Mouse (Mus musculus): Measurements from ENCODE around the gene Enpp6. TPM values are rescaled to one million over a fixed set of nuclear protein-coding genes. Genes with fewer than 3 reads are reported as not detected.

The Enpp6 gene
- total RNA-seq (2014; rRNA removed; ENCODE audit: low replicate concordance), result 7.7 and 13.0 TPM in 2 replicates
- polyA plus RNA-seq (2015; fragmentation: Nextera tagmentation; extraction: Ambion mirVana), result 5.4 and 5.5 TPM in 2 replicates

DNA sequence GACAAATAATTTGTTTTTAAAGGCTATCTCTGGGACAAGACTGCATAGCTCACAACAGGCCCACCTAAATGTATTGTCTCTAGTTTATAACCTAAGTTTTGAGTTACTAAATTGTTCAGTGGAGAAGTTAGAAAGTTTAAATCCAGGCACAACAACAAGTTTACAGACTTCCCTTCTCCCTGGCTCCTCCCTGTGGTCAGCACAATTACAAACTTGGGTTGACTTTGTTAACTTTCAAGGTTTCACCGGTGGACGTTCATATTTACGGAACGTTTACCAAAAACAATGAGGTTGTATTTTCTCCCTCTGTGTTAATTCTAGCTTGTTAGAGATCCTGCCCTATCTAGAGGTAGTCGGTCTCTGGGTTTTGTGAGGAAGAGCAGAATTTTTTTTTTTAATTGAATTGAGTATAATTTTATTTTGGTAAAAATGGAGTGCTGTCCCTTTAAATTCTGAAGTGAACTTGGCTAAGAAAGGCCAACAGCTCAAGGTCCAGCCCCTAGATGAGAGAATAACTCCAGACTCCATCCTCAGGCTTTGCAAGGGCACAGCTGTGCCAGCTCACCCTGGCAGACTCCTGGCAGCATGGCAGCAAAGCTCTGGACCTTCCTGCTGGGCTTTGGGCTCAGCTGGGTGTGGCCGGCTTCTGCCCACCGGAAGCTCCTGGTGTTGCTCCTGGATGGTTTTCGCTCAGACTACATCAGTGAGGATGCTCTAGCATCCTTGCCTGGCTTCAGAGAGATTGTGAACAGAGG is at the start of gene Enpp6:
Enpp6 (plus strand) TSS at position 502 of the 755 bp plus-strand sequence.
- H3K9me3 ChIP-seq (replicated peaks; ENCODE audit: control insufficient read depth, low read length), result no peaks in the 10 kb centered on the region
- no peak within 1 kb of the TSS for H3K9ac ChIP-seq (replicated peaks; ENCODE audit: low read depth, low read length)
- H3K4me3 ChIP-seq (ENCODE audit: low read depth, low read length), result no peak within 1 kb of the TSS
- no peaks in the 10 kb centered on the region for H3K4me1 ChIP-seq (ENCODE audit: control insufficient read depth, insufficient read depth)
- 78% methylated on average over 8 of the region's 8 CpGs for WGBS
- no peak within 1 kb of the TSS for H3K27ac ChIP-seq (ENCODE audit: low read depth)
- no peak within 1 kb of the TSS for H3K4me2 ChIP-seq (ENCODE audit: low read depth, low read length)
- DNase-seq (ENCODE audit: low spot score) (no peak), ATAC-seq (ENCODE audit: insufficient read depth, low read depth) (no peak)
- TF ChIP-seq CTCF (IDR thresholded peaks at IDR 0.05; ENCODE audit: low read depth) (no peak), EP300 (IDR thresholded peaks at IDR 0.05; ENCODE audit: low read depth) (no peak)
- H3K36me3 ChIP-seq (replicated peaks; ENCODE audit: control insufficient read depth, insufficient read depth, low read length), result no peaks in the 10 kb centered on the region
- H3K27me3 ChIP-seq (ENCODE audit: control insufficient read depth, insufficient read depth, low read length), result no peaks in the 10 kb centered on the region

DNA sequence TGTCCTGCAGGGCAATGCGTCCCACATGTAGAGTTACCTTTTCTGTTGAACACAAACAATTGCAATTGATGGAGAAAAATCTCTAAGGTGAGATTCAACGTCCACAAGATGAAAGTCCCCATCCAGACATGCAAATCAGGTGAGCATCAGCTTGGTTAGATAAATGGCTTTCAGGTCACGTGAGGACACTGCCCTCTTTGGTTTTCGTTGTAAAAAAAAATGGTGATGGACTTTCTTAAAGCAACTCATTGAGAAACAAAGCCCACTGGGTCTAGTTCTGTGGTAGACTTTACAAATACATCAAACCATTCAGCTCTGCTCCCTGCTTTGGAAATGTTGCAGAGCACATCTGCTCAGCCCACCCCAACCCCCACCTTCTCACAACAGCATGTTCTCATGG is 48.5 kb upstream of the Enpp6 start:
- H3K27me3 ChIP-seq (ENCODE audit: control insufficient read depth, insufficient read depth, low read length), result no peaks in the 10 kb centered on the region
- no peaks in the 10 kb centered on the region for H3K9me3 ChIP-seq (replicated peaks; ENCODE audit: control insufficient read depth, low read length)
- ATAC-seq (ENCODE audit: insufficient read depth, low read depth), result no peak
- no peaks in the 10 kb centered on the region for H3K36me3 ChIP-seq (replicated peaks; ENCODE audit: control insufficient read depth, insufficient read depth, low read length)
- no peak overlapping the region for H3K27ac ChIP-seq (ENCODE audit: low read depth)
- no peak overlapping the region for H3K4me2 ChIP-seq (ENCODE audit: low read depth, low read length)
- H3K4me1 ChIP-seq (ENCODE audit: control insufficient read depth, insufficient read depth), result 0 out of 2 replicates have a peak, but pooled peaks cover 4% of the 10 kb centered on the region
- no peak for TF ChIP-seq EP300 (IDR thresholded peaks at IDR 0.05; ENCODE audit: low read depth)
- WGBS, result 76% methylated on average over 4 of the region's 4 CpGs
- DNase-seq (ENCODE audit: low spot score), result no peak
- H3K9ac ChIP-seq (replicated peaks; ENCODE audit: low read depth, low read length), result no peak overlapping the region
- no peak overlapping the region for H3K4me3 ChIP-seq (ENCODE audit: low read depth, low read length)

- ATAC-seq (ENCODE audit: insufficient read depth, low read depth) (peak; percentile 92), DNase-seq (ENCODE audit: low spot score) (peak; percentile 93)
- Histone ChIP-seq H3K27me3 (ENCODE audit: control insufficient read depth, insufficient read depth, low read length) (no peaks in the 10 kb centered on the region), H3K4me3 (ENCODE audit: low read depth, low read length) (no peak overlapping the region), H3K36me3 (replicated peaks; ENCODE audit: control insufficient read depth, insufficient read depth, low read length) (no peaks in the 10 kb centered on the region), H3K4me1 (ENCODE audit: control insufficient read depth, insufficient read depth) (0 out of 2 replicates have a peak, but pooled peaks cover 4% of the 10 kb centered on the region), H3K4me2 (ENCODE audit: low read depth, low read length) (peak overlapping the region; percentile 35; the same call in 1 of the 2 replicates), H3K9me3 (replicated peaks; ENCODE audit: control insufficient read depth, low read length) (no peaks in the 10 kb centered on the region), H3K27ac (ENCODE audit: low read depth) (peak overlapping the region; percentile 84), H3K9ac (replicated peaks; ENCODE audit: low read depth, low read length) (no peak overlapping the region)
- WGBS, result 36% methylated on average over 11 of the region's 11 CpGs
- no peak for TF ChIP-seq CTCF (IDR thresholded peaks at IDR 0.05; ENCODE audit: low read depth)
- TF ChIP-seq EP300 (IDR thresholded peaks at IDR 0.05; ENCODE audit: low read depth), result 0 out of 2 replicates have a peak, but pooled peaks have one; percentile 32
Measured at GRCm38 (mm10) chr8:46941295-46941694, 45.4 kb upstream of the Enpp6 start.

DNA sequence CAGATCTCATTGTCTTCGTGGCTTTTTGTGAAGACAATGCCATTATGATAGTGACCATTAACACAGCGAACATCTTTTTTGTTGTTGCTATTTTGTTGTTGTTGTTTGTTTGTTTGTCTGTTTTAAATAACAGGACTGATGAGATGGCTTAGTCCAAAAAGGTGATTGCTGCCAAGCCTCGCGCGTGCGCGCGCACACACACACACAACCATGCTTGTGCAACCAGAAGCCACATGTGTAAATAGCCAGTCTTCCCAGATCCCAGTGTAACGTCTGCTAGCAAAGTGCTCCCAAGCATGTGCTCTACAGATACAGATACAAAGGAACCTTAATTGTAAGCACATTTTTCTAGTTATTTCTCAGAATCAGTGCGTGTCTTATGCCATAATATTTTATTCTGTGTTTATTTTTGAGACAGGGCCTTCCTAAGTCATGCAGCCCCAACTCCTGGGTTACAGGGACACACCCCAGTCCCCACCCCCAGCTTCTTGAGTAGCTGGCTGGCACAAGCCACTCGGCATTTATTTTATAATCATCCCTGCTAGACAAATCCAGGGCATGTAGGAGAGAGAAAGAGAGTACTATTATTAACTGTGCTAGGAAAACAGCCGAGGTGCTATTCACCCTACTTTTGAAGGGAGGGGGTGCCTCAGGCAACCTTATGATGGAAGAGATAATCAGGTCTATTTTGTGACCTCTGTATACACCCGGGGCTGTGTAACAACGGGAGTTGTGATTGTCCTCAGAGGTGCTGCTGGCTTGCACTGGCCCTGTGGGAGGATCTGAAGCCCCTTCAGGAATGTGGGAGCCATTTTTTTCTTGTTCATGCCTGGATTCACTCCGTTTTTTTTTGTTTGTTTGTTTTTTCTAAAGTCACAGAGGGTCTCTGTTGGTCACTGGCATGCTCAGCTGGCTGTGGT is 44.7 kb upstream of the Enpp6 start:
- no peak for ATAC-seq (ENCODE audit: insufficient read depth, low read depth)
- no peak for TF ChIP-seq CTCF (IDR thresholded peaks at IDR 0.05; ENCODE audit: low read depth)
- no peak for TF ChIP-seq EP300 (IDR thresholded peaks at IDR 0.05; ENCODE audit: low read depth)
- H3K4me3 ChIP-seq (ENCODE audit: low read depth, low read length), result no peak overlapping the region
- peak overlapping the region; percentile 84 for H3K27ac ChIP-seq (ENCODE audit: low read depth)
- 65% methylated on average over 15 of the region's 15 CpGs for WGBS
- no peak for DNase-seq (ENCODE audit: low spot score)
- H3K9ac ChIP-seq (replicated peaks; ENCODE audit: low read depth, low read length), result no peak overlapping the region
- no peaks in the 10 kb centered on the region for H3K27me3 ChIP-seq (ENCODE audit: control insufficient read depth, insufficient read depth, low read length)
- H3K4me2 ChIP-seq (ENCODE audit: low read depth, low read length), result peak overlapping the region; percentile 35; the same call in 1 of the 2 replicates
- H3K9me3 ChIP-seq (replicated peaks; ENCODE audit: control insufficient read depth, low read length), result no peaks in the 10 kb centered on the region
- H3K36me3 ChIP-seq (replicated peaks; ENCODE audit: control insufficient read depth, insufficient read depth, low read length), result no peaks in the 10 kb centered on the region
- 0 out of 2 replicates have a peak, but pooled peaks cover 4% of the 10 kb centered on the region for H3K4me1 ChIP-seq (ENCODE audit: control insufficient read depth, insufficient read depth)

DNA sequence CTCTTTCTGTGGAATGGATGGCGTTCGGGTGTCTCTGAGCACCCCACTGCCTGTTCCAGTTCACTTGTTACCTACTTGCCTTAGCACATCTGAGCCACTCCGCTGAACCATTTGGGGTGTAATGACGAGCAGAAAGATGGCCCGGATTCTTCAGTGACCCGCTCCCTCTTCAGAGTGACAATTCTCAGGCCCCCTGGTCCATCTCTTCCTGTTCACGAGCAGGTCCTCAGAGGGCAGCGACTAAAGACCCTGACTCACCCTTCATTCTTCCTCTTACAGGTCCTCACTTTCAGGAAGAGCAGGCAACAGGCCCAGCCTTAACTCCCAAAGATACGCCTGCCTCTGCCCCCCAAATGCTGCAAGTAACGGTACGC is 44.0 kb upstream of the Enpp6 start:
- no peak overlapping the region for H3K9ac ChIP-seq (replicated peaks; ENCODE audit: low read depth, low read length)
- H3K4me2 ChIP-seq (ENCODE audit: low read depth, low read length), result no peak overlapping the region
- no peaks in the 10 kb centered on the region for H3K36me3 ChIP-seq (replicated peaks; ENCODE audit: control insufficient read depth, insufficient read depth, low read length)
- no peak for ATAC-seq (ENCODE audit: insufficient read depth, low read depth)
- TF ChIP-seq CTCF (IDR thresholded peaks at IDR 0.05; ENCODE audit: low read depth) (no peak), EP300 (IDR thresholded peaks at IDR 0.05; ENCODE audit: low read depth) (no peak)
- DNase-seq (ENCODE audit: low spot score), result no peak
- H3K27ac ChIP-seq (ENCODE audit: low read depth), result 0 out of 2 replicates have a peak overlapping the region, but pooled peaks have one; percentile 84
- no peaks in the 10 kb centered on the region for H3K9me3 ChIP-seq (replicated peaks; ENCODE audit: control insufficient read depth, low read length)
- WGBS, result 88% methylated on average over 11 of the region's 11 CpGs
- H3K4me3 ChIP-seq (ENCODE audit: low read depth, low read length), result no peak overlapping the region
- no peaks in the 10 kb centered on the region for H3K27me3 ChIP-seq (ENCODE audit: control insufficient read depth, insufficient read depth, low read length)
- H3K4me1 ChIP-seq (ENCODE audit: control insufficient read depth, insufficient read depth), result 0 out of 2 replicates have a peak, but pooled peaks cover 4% of the 10 kb centered on the region

Measured in heart, postnatal 0 days (tissue).